Comparison of ENCODE assay signal across 10 mouse cellular contexts in the genomic region with DNA sequence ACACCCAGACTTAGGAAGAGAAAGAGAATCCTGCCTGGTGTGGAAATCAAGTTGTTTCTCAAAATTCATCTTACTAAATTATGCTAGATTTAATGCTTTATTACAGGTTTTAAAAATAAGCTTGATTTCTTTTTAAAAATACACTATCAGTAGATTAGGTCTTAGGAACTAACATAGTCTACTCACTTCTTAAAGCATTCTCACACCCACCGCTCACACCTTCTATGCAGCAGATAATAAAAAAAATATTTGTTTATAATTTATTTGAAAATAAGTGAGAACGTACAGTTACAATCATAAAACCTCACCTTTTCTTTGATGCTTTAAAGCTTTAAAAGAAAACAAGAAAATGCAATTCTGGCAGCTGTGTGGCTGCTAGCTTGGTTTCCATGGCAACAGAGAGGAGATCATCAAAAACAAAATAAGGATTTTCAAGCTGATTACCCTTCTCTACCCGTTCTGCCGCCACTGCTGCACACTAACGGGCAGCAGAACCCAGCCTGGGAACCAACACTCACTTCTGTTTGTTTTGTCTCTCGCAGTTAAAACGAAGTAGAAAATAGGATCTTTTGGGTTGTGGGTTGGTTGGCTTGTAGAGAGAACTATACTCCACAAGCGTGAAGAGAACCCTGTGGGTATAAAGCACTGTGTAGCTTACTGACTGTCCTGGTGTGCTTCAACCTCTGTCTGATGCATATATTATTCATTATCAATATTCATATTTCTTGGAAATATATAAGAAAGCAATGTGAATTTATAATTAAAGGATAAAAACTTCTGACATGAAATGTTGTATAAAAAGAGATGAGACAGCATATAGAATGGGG. TPM values are rescaled to one million over a fixed set of nuclear protein-coding genes. Genes with fewer than 3 reads are reported as not detected.
DNase-seq lines count a peak whose midpoint lies in the region; ATAC-seq and TF ChIP-seq lines count a peak whose summit lies in the region.
"Had no signal": no experiment of that assay in that cellular context is flagged by ENCODE, and none has a peak within 500 bp of the region (broad histone marks: within the 10 kb centered on the region; RNA-seq: fewer than 3 reads in every experiment).

No protein-coding gene starts in this region.

- TF ChIP-seq POLR2A in lung, adult 2 months (IDR thresholded peaks at IDR 0.05; ENCODE audit: borderline replicate concordance, extremely low read depth, low read depth, low read length) = no peak

- H3K9ac ChIP-seq in lung, embryonic 14.5 days = no peak overlapping the region
- H3K9ac ChIP-seq in hindbrain, postnatal 0 days (replicated peaks; ENCODE audit: low read length) = no peak overlapping the region

- H3K27me3 ChIP-seq in lung, embryonic 14.5 days (ENCODE audit: insufficient read depth, low read length) = no peaks in the 10 kb centered on the region
- H3K27me3 ChIP-seq in hindbrain, postnatal 0 days (ENCODE audit: insufficient read depth, low read length) = no peaks in the 10 kb centered on the region

- 49% methylated on average over 8 of the region's 8 CpGs for WGBS in lung, embryonic 14.5 days
- WGBS in lung, adult 2 months = 54% methylated on average over 8 of the region's 8 CpGs
- 25% methylated on average over 8 of the region's 8 CpGs for WGBS in hindbrain, postnatal 0 days

- ATAC-seq in lung, embryonic 14.5 days (ENCODE audit: insufficient read depth) = no peak
- peak; percentile 87 for ATAC-seq in hindbrain, postnatal 0 days
- ATAC-seq in megakaryocyte, adult 5-6 weeks (ENCODE audit: poor library complexity, severe bottlenecking) = no peak

- H3K4me1 ChIP-seq in lung, embryonic 14.5 days (ENCODE audit: insufficient read depth) = no peaks in the 10 kb centered on the region
- H3K4me1 ChIP-seq in lung, adult 2 months (ENCODE audit: control insufficient read depth, insufficient read depth, low read length) = no peaks in the 10 kb centered on the region
- H3K4me1 ChIP-seq in hindbrain, postnatal 0 days (ENCODE audit: insufficient read depth, low read length) = 0 out of 2 replicates have a peak, but pooled peaks cover 4% of the 10 kb centered on the region

- no peak for TF ChIP-seq CTCF in lung, embryonic 14.5 days (IDR thresholded peaks at IDR 0.05; ENCODE audit: low read depth)
- no peak for TF ChIP-seq CTCF in lung, adult 2 months (IDR thresholded peaks at IDR 0.05; ENCODE audit: insufficient read depth, low read length)
- no peak for TF ChIP-seq CTCF in hindbrain, postnatal 0 days (IDR thresholded peaks at IDR 0.05; ENCODE audit: low read depth)

- H3K4me2 ChIP-seq in lung, embryonic 14.5 days = no peak overlapping the region
- H3K4me2 ChIP-seq in hindbrain, postnatal 0 days (ENCODE audit: low read depth, low read length) = peak overlapping the region; percentile 38
- H3K4me2 ChIP-seq: heart, embryonic 11.5 days had no signal

- DNase-seq in lung, embryonic 14.5 days = peak; percentile 23
- DNase-seq in lung, adult 2 months = no peak
- DNase-seq in embryo, embryonic 11 days = peak; percentile 50
- peak; percentile 83 for DNase-seq in hindbrain, postnatal 0 days (ENCODE audit: low spot score)
- peak; percentile 50 for DNase-seq in retina, postnatal 1 day
- no peak for DNase-seq in urinary bladder, adult 2 months (ENCODE audit: low spot score)
- no peak for DNase-seq in kidney, adult 8-10 months
- DNase-seq: thymus, adult 2 months had no signal

- H3K9me3 ChIP-seq in lung, embryonic 14.5 days (ENCODE audit: low read depth, low read length) = no peaks in the 10 kb centered on the region
- no peaks in the 10 kb centered on the region for H3K9me3 ChIP-seq in hindbrain, postnatal 0 days (ENCODE audit: low read length)

- H3K36me3 ChIP-seq in lung, embryonic 14.5 days (ENCODE audit: insufficient read depth) = no peaks in the 10 kb centered on the region
- H3K36me3 ChIP-seq in hindbrain, postnatal 0 days (ENCODE audit: insufficient read depth, low read length) = no peaks in the 10 kb centered on the region

- no peak overlapping the region for H3K4me3 ChIP-seq in lung, embryonic 14.5 days (ENCODE audit: low read depth, low read length)
- H3K4me3 ChIP-seq in lung, adult 2 months (replicated peaks; ENCODE audit: extremely low read depth, low read depth, low read length) = no peak overlapping the region
- H3K4me3 ChIP-seq in hindbrain, postnatal 0 days (ENCODE audit: low read length) = no peak overlapping the region

- H3K27ac ChIP-seq in lung, embryonic 14.5 days (ENCODE audit: low read depth) = no peak overlapping the region
- H3K27ac ChIP-seq in hindbrain, postnatal 0 days = peak overlapping the region; percentile 36; the same call in 1 of the 2 replicates

RNA-seq across cellular contexts. Expression of gene Pgap1, which starts 21.1 kb away (rescaled TPM):
- 8.3 and 8.8 TPM in 2 replicates for polyA plus RNA-seq in lung, embryonic 14.5 days (2014; fragmentation: Nextera tagmentation; extraction: Ambion mirVana)
- 0.67 and 1.4 TPM in 2 replicates for polyA plus RNA-seq in lung, adult 2 months (2012; rRNA removed)
- 83.0 and 108 TPM in 2 replicates for total RNA-seq in hindbrain, postnatal 0 days (2014; rRNA removed)
- 20.6 and 21.4 TPM in 2 replicates for polyA plus RNA-seq in hindbrain, postnatal 0 days (2015; fragmentation: Nextera tagmentation; extraction: Ambion mirVana)
- 20.1 and 29.5 TPM in 2 replicates for total RNA-seq in megakaryocyte, adult 5-6 weeks (2015)
- 15.7 and 16.8 TPM in 2 replicates for total RNA-seq in megakaryocyte, adult 5-6 weeks (2017)
- polyA plus RNA-seq in urinary bladder, adult 2 months (2012; rRNA removed) = 9.1 and 9.8 TPM in 2 replicates

Comparison
In these comparisons a context has a peak if more than half of its experiments do, and no peak if none do; other contexts are left out.
1. DNase-seq: peak in lung, embryonic 14.5 days (single experiment), embryo, embryonic 11 days (single experiment), hindbrain, postnatal 0 days (single experiment) and retina, postnatal 1 day (single experiment); none in lung, adult 2 months (single experiment), urinary bladder, adult 2 months (single experiment) and kidney, adult 8-10 months (0 of 2).